Mouse (Mus musculus) ovary, postnatal 10 days (tissue): ENCODE results near the gene Rps11.
"Not testable (repeated sequence)": the region's sequence is repeated elsewhere in the genome, so short reads cannot be mapped to it uniquely, and the experiment has no call there.

ENCODE experiments used
- DNase-seq: peaks from one replicate; pipeline ENCODE4 v3.0.0; 2022; ENCODE audit warnings: low spot score

The Rps11 gene

GRCm38 (mm10) chr7:45154096-45154992 is 30.1 kb upstream of the Rps11 start, which contains the start of the genes Pih1d1 and Aldh16a1:
Gene Pih1d1, plus strand, starts transcription at chr7:45154303.
Gene Aldh16a1, minus strand, starts transcription at chr7:45154584.
- DNase-seq: peak; percentile 98

GRCm38 (mm10) chr7:45153586-45153985 is 29.3 kb upstream of the Rps11 start:
- no peak for DNase-seq

- DNase-seq: not testable (repeated sequence)
These were observed 28.8 kb upstream of the Rps11 start for GRCm38 (mm10) chr7:45153052-45153451.

- DNase-seq: peak; percentile 33
These were observed 27.1 kb upstream of the Rps11 start for GRCm38 (mm10) chr7:45151303-45151702.

- no peak for DNase-seq
These were observed 26.1 kb upstream of the Rps11 start for GRCm38 (mm10) chr7:45150321-45150720.

- no peak for DNase-seq
These were observed 25.3 kb upstream of the Rps11 start for GRCm38 (mm10) chr7:45149545-45149944.

- no peak for DNase-seq
These were observed 24.4 kb upstream of the Rps11 start for GRCm38 (mm10) chr7:45148534-45149098.

- DNase-seq: no peak
These were observed 23.7 kb upstream of the Rps11 start for GRCm38 (mm10) chr7:45147899-45148298.

GRCm38 (mm10) chr7:45147267-45147666 is 23.0 kb upstream of the Rps11 start:
- DNase-seq: no peak

GRCm38 (mm10) chr7:45145460-45145859 is 21.2 kb upstream of the Rps11 start:
- DNase-seq: no peak

- DNase-seq: no peak
These were observed 20.3 kb upstream of the Rps11 start for GRCm38 (mm10) chr7:45144368-45145174.

GRCm38 (mm10) chr7:45141914-45142313 is 17.7 kb upstream of the Rps11 start:
- no peak for DNase-seq

GRCm38 (mm10) chr7:45141319-45141718 is 17.1 kb upstream of the Rps11 start:
- DNase-seq: no peak

- DNase-seq: no peak
These were observed 15.9 kb upstream of the Rps11 start for GRCm38 (mm10) chr7:45139904-45140723.

GRCm38 (mm10) chr7:45138403-45138802 is 14.2 kb upstream of the Rps11 start:
- no peak for DNase-seq

- no peak for DNase-seq
These were observed 13.2 kb upstream of the Rps11 start for GRCm38 (mm10) chr7:45137171-45138006.

GRCm38 (mm10) chr7:45135993-45136567 is 11.8 kb upstream of the Rps11 start, which contains the start of the genes Gm45713 and Flt3l:
Gene Gm45713, minus strand, starts transcription at chr7:45136231.
Gene Flt3l, minus strand, starts transcription at chr7:45136432.
- DNase-seq: peak; percentile 93

GRCm38 (mm10) chr7:45135370-45135769 is 11.1 kb upstream of the Rps11 start:
- DNase-seq: no peak

GRCm38 (mm10) chr7:45134544-45135026 is 10.3 kb upstream of the Rps11 start:
- DNase-seq: no peak
